Mouse (Mus musculus) intestine, postnatal 0 days (tissue): Measurements from ENCODE around the gene Slc46a3. TPM values are rescaled to one million over a fixed set of nuclear protein-coding genes. Genes with fewer than 3 reads are reported as not detected.

ENCODE experiments used
- ATAC-seq: fragments of 200-750 bp; cut with Nextera tagmentation; 2 replicates; pipeline ENCODE4 v1.8.0; 2017; ENCODE audit warnings: mild to moderate bottlenecking, moderate TSS enrichment, moderate library complexity
- H3K27ac ChIP-seq: fragments of 300-500 bp; sonication (generic); 2 replicates; pipeline ENCODE4 v1.5.1; 2014; ENCODE audit warnings: mild to moderate bottlenecking, low read depth, low read length, moderate library complexity
- H3K27me3 ChIP-seq: fragments of 300-500 bp; sonication (generic); replicated peaks from 2 replicates; pipeline ENCODE4 v1.6.1; 2014; ENCODE audit warnings: low read length, mixed read lengths; ENCODE audit not compliant: control insufficient read depth, insufficient read depth
- H3K36me3 ChIP-seq: fragments of 300-500 bp; sonication (generic); 2 replicates; pipeline ENCODE4 v1.6.1; 2014; ENCODE audit warnings: mild to moderate bottlenecking, moderate library complexity; ENCODE audit not compliant: control insufficient read depth, insufficient read depth
- H3K4me1 ChIP-seq: fragments of 300-500 bp; sonication (generic); replicated peaks from 2 replicates; pipeline ENCODE4 v1.6.1; 2014; ENCODE audit warnings: antibody characterized with exemption, low read length, mixed read lengths; ENCODE audit not compliant: control insufficient read depth, insufficient read depth
- H3K4me2 ChIP-seq: fragments of 300-500 bp; sonication (generic); replicated peaks from 2 replicates; pipeline ENCODE4 v1.6.1; 2014; ENCODE audit warnings: low read depth, mild to moderate bottlenecking, moderate library complexity
- H3K4me3 ChIP-seq: fragments of 300-500 bp; sonication (generic); 2 replicates; pipeline ENCODE4 v1.5.1; 2014; ENCODE audit warnings: low read depth, low read length
- H3K9ac ChIP-seq: fragments of 300-500 bp; sonication (generic); 2 replicates; pipeline ENCODE4 v1.6.1; 2014; ENCODE audit warnings: mild to moderate bottlenecking, low read depth, low read length
- H3K9me3 ChIP-seq: fragments of 300-500 bp; sonication (generic); 2 replicates; pipeline ENCODE4 v1.6.1; 2016; ENCODE audit warnings: mixed run types; ENCODE audit not compliant: control insufficient read depth
- CTCF ChIP-seq: sonication (generic); IDR thresholded peaks from 2 replicates; pipeline ENCODE4 v1.5.1; 2016; ENCODE audit warnings: low read depth, mild to moderate bottlenecking, control low read depth, antibody characterized with exemption, moderate library complexity
- WGBS: fragments of 180-500 bp; shearing (Covaris S2); extraction: QIAGEN DNeasy Blood & Tissue Kit; methylation state at CpG from one replicate; pipeline ENCODE4 v1.1.7; 2014; 5-methylcytosine and 5-hydroxymethylcytosine counted together
- polyA plus RNA-seq: library from polyadenylated mRNA; unstranded; fragments of >200 nt; fragmentation: Nextera tagmentation; extraction: Ambion mirVana; gene quantifications from 2 replicates; pipeline ENCODE4 v1.2.1, GENCODE M21; 2015

The Slc46a3 gene
- polyA plus RNA-seq, 1 experiment from 2014 or later: 263 TPM

GRCm38 (mm10) chr5:147918044-147918846 lies 23.6 kb upstream of the Slc46a3 start:
- H3K9ac ChIP-seq: no peak overlapping the region
- H3K4me3 ChIP-seq: no peak overlapping the region
- no peaks in the 10 kb centered on the region for H3K27me3 ChIP-seq
- ATAC-seq: no peak
- 62% methylated on average over 17 of the region's 17 CpGs for WGBS
- H3K4me2 ChIP-seq: no peak overlapping the region
- H3K9me3 ChIP-seq: no peaks in the 10 kb centered on the region
- H3K4me1 ChIP-seq: no peaks in the 10 kb centered on the region; the same call in 1 of the 2 replicates
- no peak overlapping the region for H3K27ac ChIP-seq
- no peaks in the 10 kb centered on the region for H3K36me3 ChIP-seq
- TF ChIP-seq CTCF: no peak

GRCm38 (mm10) chr5:147916171-147916570 lies 21.6 kb upstream of the Slc46a3 start:
- H3K9me3 ChIP-seq: no peaks in the 10 kb centered on the region
- H3K4me2 ChIP-seq: no peak overlapping the region
- no peak for ATAC-seq
- no peak overlapping the region for H3K9ac ChIP-seq
- no peak overlapping the region for H3K4me3 ChIP-seq
- H3K4me1 ChIP-seq: no peaks in the 10 kb centered on the region; the same call in 1 of the 2 replicates
- H3K27me3 ChIP-seq: no peaks in the 10 kb centered on the region
- TF ChIP-seq CTCF: no peak
- no peaks in the 10 kb centered on the region for H3K36me3 ChIP-seq
- WGBS: 81% methylated on average over 9 of the region's 9 CpGs
- no peak overlapping the region for H3K27ac ChIP-seq

- Histone ChIP-seq H3K9me3 (no peaks in the 10 kb centered on the region), H3K4me1 (no peaks in the 10 kb centered on the region; the same call in 1 of the 2 replicates), H3K27me3 (no peaks in the 10 kb centered on the region), H3K4me2 (no peak overlapping the region), H3K4me3 (no peak overlapping the region), H3K27ac (no peak overlapping the region), H3K9ac (no peak overlapping the region), H3K36me3 (no peaks in the 10 kb centered on the region)
- 37% methylated on average over 6 of the region's 6 CpGs for WGBS
- no peak; the same call in 1 of the 2 replicates for ATAC-seq
- TF ChIP-seq CTCF: peak; percentile 51
Measured at GRCm38 (mm10) chr5:147915038-147915566, 20.5 kb upstream of the Slc46a3 start.

- H3K4me1 ChIP-seq: no peaks in the 10 kb centered on the region; the same call in 1 of the 2 replicates
- TF ChIP-seq CTCF: no peak
- H3K9me3 ChIP-seq: no peaks in the 10 kb centered on the region
- H3K27me3 ChIP-seq: no peaks in the 10 kb centered on the region
- peak; percentile 11; the same call in 1 of the 2 replicates for ATAC-seq
- no peak overlapping the region for H3K9ac ChIP-seq
- H3K4me2 ChIP-seq: peak overlapping the region; percentile 21; the same call in 1 of the 2 replicates
- H3K27ac ChIP-seq: no peak overlapping the region; the same call in 1 of the 2 replicates
- 31% methylated on average over 14 of the region's 14 CpGs for WGBS
- no peak overlapping the region for H3K4me3 ChIP-seq
- H3K36me3 ChIP-seq: no peaks in the 10 kb centered on the region
Measured at GRCm38 (mm10) chr5:147913241-147913842, 18.7 kb upstream of the Slc46a3 start.

GRCm38 (mm10) chr5:147911744-147912143 lies 17.1 kb upstream of the Slc46a3 start:
- Histone ChIP-seq H3K4me2 (no peak overlapping the region), H3K4me3 (no peak overlapping the region), H3K9me3 (no peaks in the 10 kb centered on the region), H3K36me3 (no peaks in the 10 kb centered on the region), H3K27ac (peak overlapping the region; percentile 62), H3K9ac (no peak overlapping the region), H3K4me1 (no peaks in the 10 kb centered on the region; the same call in 1 of the 2 replicates), H3K27me3 (no peaks in the 10 kb centered on the region)
- no peak for TF ChIP-seq CTCF
- WGBS: 62% methylated on average over 5 of the region's 5 CpGs
- ATAC-seq: no peak
